Mouse (Mus musculus): ENCODE measurements at regions not wholly inside any gene's neighbourhood (a gene's known extent, or its start where the extent isn't known, plus 50 kb on each side); places are given as distances from the start of the nearest gene placed in this dataset.

DNA sequence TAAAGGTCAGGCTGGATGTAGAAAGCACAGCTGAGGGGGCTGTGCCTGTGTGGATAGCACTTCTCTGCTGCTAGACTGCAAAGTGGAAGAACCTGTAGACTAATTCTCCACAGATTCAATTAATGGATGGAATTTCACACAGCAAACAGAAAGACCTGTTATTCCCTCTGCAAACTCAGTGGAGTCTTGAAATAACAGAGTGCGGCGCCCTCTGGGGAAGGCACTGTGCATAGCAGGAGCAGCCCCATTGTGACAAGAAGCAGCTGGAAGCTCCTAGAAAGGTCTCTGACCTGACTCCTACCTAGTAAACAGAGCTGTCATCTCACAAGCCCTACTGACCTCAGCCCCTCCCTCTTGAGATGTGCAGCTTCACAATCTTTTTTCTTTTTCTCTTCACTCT, 118.9 kb upstream of the Ptprm start:
- Histone ChIP-seq H3K27ac (ENCODE audit: low read length) (peak overlapping the region; percentile 8; the same call in 1 of the 2 replicates), H3K9me3 (ENCODE audit: control insufficient read depth, low read length) (no peaks in the 10 kb centered on the region; the same call in 1 of the 2 replicates), H3K4me2 (ENCODE audit: low read depth, low read length) (no peak overlapping the region), H3K4me1 (replicated peaks; ENCODE audit: control insufficient read depth, insufficient read depth, low read length) (peaks cover 2% of the 10 kb centered on the region; the same call in 1 of the 2 replicates), H3K4me3 (ENCODE audit: low read length) (no peak overlapping the region), H3K9ac (ENCODE audit: low read length) (no peak overlapping the region), H3K27me3 (ENCODE audit: control insufficient read depth, insufficient read depth, low read depth, low read length) (no peaks in the 10 kb centered on the region), H3K36me3 (ENCODE audit: control insufficient read depth, insufficient read depth, low read length) (no peaks in the 10 kb centered on the region)
- 12% methylated on average over 2 of the region's 2 CpGs for WGBS
- ATAC-seq (ENCODE audit: low read depth), result peak; percentile 57

DNA sequence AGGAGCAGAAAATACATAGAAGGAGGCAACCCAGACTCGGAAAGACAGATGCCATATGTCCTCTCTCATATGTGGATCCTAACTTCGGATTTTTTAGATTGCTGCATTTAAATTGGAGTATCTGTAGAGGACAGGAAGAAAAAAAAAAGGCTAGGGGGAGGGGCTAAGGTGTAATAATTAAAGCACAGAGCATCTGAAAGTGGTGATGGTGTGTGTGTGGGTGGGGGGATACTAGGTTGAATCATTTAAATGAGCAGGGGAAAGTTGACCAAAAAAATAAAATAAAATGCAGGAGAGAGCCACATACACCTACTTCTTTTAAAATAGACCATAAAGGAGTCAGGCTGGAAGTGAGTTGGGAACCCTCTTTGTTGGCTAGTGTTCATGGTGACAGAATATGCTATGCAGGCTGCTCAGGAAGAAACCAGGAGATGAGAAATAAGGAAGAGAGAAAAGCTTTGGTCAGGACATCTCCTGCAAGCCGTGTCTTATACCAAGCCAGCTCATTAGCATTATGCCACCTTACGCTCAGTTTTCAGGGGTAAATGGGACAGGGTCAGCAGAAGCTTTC, 104.7 kb upstream of the Ptprm start:
- Histone ChIP-seq H3K4me3 (ENCODE audit: low read length) (no peak overlapping the region), H3K27me3 (ENCODE audit: control insufficient read depth, insufficient read depth, low read depth, low read length) (no peaks in the 10 kb centered on the region), H3K9ac (ENCODE audit: low read length) (no peak overlapping the region), H3K27ac (ENCODE audit: low read length) (no peak overlapping the region), H3K9me3 (ENCODE audit: control insufficient read depth, low read length) (no peaks in the 10 kb centered on the region), H3K4me1 (replicated peaks; ENCODE audit: control insufficient read depth, insufficient read depth, low read length) (no peaks in the 10 kb centered on the region), H3K36me3 (ENCODE audit: control insufficient read depth, insufficient read depth, low read length) (no peaks in the 10 kb centered on the region), H3K4me2 (ENCODE audit: low read depth, low read length) (no peak overlapping the region)
- no peak for ATAC-seq (ENCODE audit: low read depth)
- WGBS, result 74% methylated on average over 4 of the region's 4 CpGs

DNA sequence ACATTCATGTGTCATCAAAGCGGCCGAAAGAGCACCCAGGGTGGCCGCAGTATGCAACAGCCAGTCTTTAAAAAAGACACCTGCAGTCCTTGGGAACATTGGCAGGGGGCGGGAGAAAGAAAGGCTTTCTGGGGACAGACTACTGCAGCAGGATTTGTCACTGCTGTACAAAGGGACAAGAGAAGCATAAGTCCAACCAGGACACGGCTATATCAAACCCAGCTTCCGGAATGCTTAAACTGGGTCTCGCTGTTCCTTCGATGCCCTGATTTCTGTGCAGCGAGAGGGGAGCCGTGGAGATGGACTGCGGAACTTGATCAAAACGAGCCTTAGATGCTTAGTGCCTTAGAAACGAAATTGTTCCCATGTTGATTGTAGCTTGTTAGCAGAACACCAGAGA, 97.7 kb upstream of the Ptprm start:
- no peaks in the 10 kb centered on the region for H3K4me1 ChIP-seq (replicated peaks; ENCODE audit: control insufficient read depth, insufficient read depth, low read length)
- H3K9me3 ChIP-seq (ENCODE audit: control insufficient read depth, low read length), result no peaks in the 10 kb centered on the region
- H3K27ac ChIP-seq (ENCODE audit: low read length), result no peak overlapping the region
- no peak overlapping the region for H3K9ac ChIP-seq (ENCODE audit: low read length)
- WGBS, result 77% methylated on average over 13 of the region's 13 CpGs
- H3K36me3 ChIP-seq (ENCODE audit: control insufficient read depth, insufficient read depth, low read length), result no peaks in the 10 kb centered on the region
- no peak for ATAC-seq (ENCODE audit: low read depth)
- H3K4me3 ChIP-seq (ENCODE audit: low read length), result no peak overlapping the region
- no peaks in the 10 kb centered on the region for H3K27me3 ChIP-seq (ENCODE audit: control insufficient read depth, insufficient read depth, low read depth, low read length)
- H3K4me2 ChIP-seq (ENCODE audit: low read depth, low read length), result no peak overlapping the region

DNA sequence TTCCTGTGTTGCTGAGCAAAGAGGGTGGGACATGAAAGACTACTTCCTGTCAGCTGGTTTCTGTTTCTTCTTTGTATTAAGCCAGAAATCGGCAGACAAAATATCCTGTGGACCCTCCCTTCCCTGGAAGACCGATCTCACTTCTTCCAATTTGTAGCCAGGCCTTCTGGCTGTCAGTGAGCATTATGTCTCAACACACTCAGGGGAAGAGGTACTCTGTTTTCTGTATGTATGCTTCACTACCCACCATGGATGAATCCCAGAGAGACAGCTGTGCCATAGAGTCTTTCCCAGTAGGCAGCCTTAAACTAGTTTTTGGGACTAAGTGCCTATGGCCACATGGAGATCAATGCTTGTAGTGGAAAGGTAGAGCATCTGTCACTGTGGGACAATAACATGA, 96.8 kb upstream of the Ptprm start:
- no peak overlapping the region for H3K4me3 ChIP-seq (ENCODE audit: low read length)
- no peaks in the 10 kb centered on the region for H3K27me3 ChIP-seq (ENCODE audit: control insufficient read depth, insufficient read depth, low read depth, low read length)
- no peak overlapping the region for H3K27ac ChIP-seq (ENCODE audit: low read length)
- WGBS, result 44% methylated on average over 2 of the region's 2 CpGs
- no peaks in the 10 kb centered on the region for H3K9me3 ChIP-seq (ENCODE audit: control insufficient read depth, low read length)
- 0 out of 2 replicates have a peak overlapping the region, but pooled peaks have one; percentile 3 for H3K4me2 ChIP-seq (ENCODE audit: low read depth, low read length)
- no peaks in the 10 kb centered on the region for H3K4me1 ChIP-seq (replicated peaks; ENCODE audit: control insufficient read depth, insufficient read depth, low read length)
- no peak overlapping the region for H3K9ac ChIP-seq (ENCODE audit: low read length)
- no peaks in the 10 kb centered on the region for H3K36me3 ChIP-seq (ENCODE audit: control insufficient read depth, insufficient read depth, low read length)
- no peak for ATAC-seq (ENCODE audit: low read depth)

DNA sequence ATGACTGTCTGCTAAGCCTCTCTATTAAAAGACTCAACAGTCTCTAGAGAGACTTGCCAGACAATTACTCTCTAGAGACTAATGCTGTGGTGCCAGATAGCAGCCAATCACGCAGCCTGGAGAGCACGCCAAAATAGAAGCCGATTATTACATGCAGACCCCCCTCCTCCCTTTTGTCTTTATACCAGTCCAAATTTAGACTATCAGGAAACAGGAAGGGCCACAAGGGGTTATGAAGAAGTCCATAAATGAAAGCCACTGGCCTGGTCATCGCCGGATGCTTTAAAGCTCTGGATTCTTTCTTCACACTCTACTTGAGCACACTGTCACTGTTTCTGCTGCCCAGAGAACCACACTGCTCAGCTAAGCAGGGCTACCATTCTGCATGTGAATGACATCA, 95.8 kb upstream of the Ptprm start:
- WGBS, result 73% methylated on average over 5 of the region's 5 CpGs
- Histone ChIP-seq H3K9me3 (ENCODE audit: control insufficient read depth, low read length) (no peaks in the 10 kb centered on the region), H3K9ac (ENCODE audit: low read length) (no peak overlapping the region), H3K4me2 (ENCODE audit: low read depth, low read length) (no peak overlapping the region), H3K36me3 (ENCODE audit: control insufficient read depth, insufficient read depth, low read length) (no peaks in the 10 kb centered on the region), H3K27ac (ENCODE audit: low read length) (no peak overlapping the region), H3K4me3 (ENCODE audit: low read length) (no peak overlapping the region), H3K27me3 (ENCODE audit: control insufficient read depth, insufficient read depth, low read depth, low read length) (no peaks in the 10 kb centered on the region), H3K4me1 (replicated peaks; ENCODE audit: control insufficient read depth, insufficient read depth, low read length) (no peaks in the 10 kb centered on the region)
- ATAC-seq (ENCODE audit: low read depth), result no peak; the same call in 1 of the 2 replicates

DNA sequence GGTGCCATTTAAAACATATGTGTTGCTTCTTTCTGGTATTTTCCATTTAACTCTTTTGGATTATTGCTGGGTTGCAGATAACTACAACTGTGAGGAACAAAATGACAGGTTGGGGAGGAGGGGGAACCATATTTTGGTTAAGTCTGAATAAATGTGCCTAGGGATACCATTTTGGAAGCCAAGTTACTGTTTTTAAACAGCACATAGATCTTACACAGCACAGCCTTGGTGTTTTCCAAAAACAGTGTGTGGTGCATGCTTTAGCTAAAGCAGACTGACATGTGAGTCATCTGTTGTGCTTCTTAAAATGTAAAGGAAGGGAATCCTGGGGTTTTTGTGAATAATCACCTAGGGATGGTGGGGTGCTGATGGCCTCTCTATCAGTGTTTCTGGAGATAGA, 91.7 kb upstream of the Ptprm start:
- Histone ChIP-seq H3K4me3 (ENCODE audit: low read length) (no peak overlapping the region), H3K9ac (ENCODE audit: low read length) (no peak overlapping the region), H3K36me3 (ENCODE audit: control insufficient read depth, insufficient read depth, low read length) (no peaks in the 10 kb centered on the region), H3K9me3 (ENCODE audit: control insufficient read depth, low read length) (no peaks in the 10 kb centered on the region), H3K4me1 (replicated peaks; ENCODE audit: control insufficient read depth, insufficient read depth, low read length) (no peaks in the 10 kb centered on the region), H3K27ac (ENCODE audit: low read length) (no peak overlapping the region), H3K27me3 (ENCODE audit: control insufficient read depth, insufficient read depth, low read depth, low read length) (no peaks in the 10 kb centered on the region), H3K4me2 (ENCODE audit: low read depth, low read length) (no peak overlapping the region)
- ATAC-seq (ENCODE audit: low read depth), result no peak

DNA sequence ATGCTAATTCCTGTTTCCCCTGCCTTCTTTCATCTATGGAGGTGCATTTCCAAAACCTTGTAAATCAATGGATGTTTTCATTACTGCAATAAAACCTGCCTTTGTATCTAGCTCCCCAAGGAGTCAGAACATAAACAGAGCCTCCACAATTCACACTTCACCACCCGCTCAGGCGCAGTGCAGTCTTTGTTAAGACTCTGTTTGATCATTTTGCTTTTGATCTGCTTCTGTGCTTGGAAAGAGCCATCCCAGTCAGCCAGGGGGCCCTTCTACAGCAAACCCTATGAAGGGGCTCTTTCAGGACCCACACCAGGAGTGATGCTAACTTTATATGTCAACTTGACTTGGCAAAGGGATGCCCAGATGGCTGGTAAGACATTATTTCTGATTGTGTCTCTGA, 86.7 kb upstream of the Ptprm start:
- ATAC-seq (ENCODE audit: low read depth), result no peak
- no peak overlapping the region for H3K27ac ChIP-seq (ENCODE audit: low read length)
- H3K27me3 ChIP-seq (ENCODE audit: control insufficient read depth, insufficient read depth, low read depth, low read length), result no peaks in the 10 kb centered on the region
- H3K4me3 ChIP-seq (ENCODE audit: low read length), result no peak overlapping the region
- no peak overlapping the region for H3K9ac ChIP-seq (ENCODE audit: low read length)
- no peak overlapping the region for H3K4me2 ChIP-seq (ENCODE audit: low read depth, low read length)
- H3K36me3 ChIP-seq (ENCODE audit: control insufficient read depth, insufficient read depth, low read length), result no peaks in the 10 kb centered on the region
- WGBS, result 80% methylated on average over 2 of the region's 2 CpGs
- no peaks in the 10 kb centered on the region for H3K4me1 ChIP-seq (replicated peaks; ENCODE audit: control insufficient read depth, insufficient read depth, low read length)
- H3K9me3 ChIP-seq (ENCODE audit: control insufficient read depth, low read length), result no peaks in the 10 kb centered on the region

DNA sequence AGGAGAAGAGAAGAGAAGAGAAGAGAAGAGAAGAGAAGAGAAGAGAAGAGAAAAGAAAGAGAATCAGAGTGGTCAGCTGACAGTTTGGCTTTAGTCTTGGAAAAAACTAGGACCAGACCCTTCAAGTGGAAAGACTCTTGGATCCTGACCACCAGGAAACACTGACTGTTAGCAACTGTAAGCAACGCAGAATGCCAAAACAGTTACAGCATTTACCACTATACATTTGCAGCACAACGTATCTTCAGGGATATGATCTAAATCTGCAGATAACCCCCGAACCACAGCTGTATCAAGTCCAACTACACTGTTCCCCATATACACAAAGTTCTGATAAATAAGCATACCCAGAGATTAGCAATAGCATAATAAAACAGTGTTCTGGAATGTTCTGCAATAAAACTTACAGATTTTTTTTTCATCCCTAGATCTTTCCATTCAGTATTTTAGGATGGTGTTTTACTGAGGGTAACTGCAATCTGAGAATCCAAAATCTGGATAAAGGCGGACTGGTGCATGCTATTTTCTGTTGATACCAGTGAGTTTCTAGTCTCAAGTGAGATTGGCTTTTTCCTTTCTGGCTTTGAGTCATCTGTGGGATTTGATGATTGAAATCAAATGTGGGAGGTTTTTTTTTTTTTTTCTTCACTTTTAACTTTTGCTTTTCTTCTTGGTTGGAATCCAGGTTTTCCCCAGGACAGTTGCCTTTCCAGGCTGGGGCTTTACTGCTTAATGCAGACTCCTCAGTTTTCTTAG, 65.9 kb upstream of the Ptprm start:
- Histone ChIP-seq H3K27ac (ENCODE audit: low read length) (no peak overlapping the region), H3K27me3 (ENCODE audit: control insufficient read depth, insufficient read depth, low read depth, low read length) (no peaks in the 10 kb centered on the region), H3K4me2 (ENCODE audit: low read depth, low read length) (no peak overlapping the region), H3K4me1 (replicated peaks; ENCODE audit: control insufficient read depth, insufficient read depth, low read length) (no peaks in the 10 kb centered on the region), H3K9me3 (ENCODE audit: control insufficient read depth, low read length) (no peaks in the 10 kb centered on the region), H3K36me3 (ENCODE audit: control insufficient read depth, insufficient read depth, low read length) (no peaks in the 10 kb centered on the region), H3K9ac (ENCODE audit: low read length) (no peak overlapping the region), H3K4me3 (ENCODE audit: low read length) (no peak overlapping the region)
- WGBS, result 59% methylated on average over 4 of the region's 4 CpGs
- no peak for ATAC-seq (ENCODE audit: low read depth)

DNA sequence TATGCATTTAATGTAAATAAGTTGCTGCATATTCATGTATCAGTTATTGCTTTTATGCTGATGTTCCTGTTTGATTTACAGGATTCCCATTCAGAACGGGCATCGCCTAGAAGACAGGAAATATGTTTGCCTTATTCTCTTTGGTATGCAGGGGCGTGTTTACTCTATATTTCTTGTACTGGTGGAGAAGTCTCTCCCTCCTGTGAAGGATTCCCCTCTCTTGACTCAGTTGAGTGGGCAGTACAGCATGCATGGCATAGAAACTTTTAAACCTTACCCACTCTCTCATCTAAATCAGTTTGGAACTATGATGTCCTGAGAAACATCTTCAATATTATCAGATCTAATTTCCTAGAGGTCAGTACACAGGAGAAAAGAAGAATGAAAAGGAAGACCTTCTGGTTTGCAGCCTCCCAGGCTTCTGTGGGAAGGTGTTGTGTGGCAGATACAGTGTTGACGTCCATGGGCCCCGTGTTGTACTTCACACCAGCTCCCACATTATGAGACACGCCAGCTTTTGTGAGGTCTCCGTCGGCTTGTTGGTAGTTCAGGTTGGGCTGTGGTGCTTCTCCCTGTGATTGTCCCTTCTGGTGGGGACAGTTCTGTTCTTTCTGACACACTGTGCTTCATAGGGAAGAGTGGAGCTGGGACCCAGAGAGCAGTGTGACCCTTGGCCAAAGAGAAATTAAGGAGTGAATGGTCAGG, 58.4 kb upstream of the Ptprm start:
- H3K4me1 ChIP-seq (replicated peaks; ENCODE audit: control insufficient read depth, insufficient read depth, low read length), result no peaks in the 10 kb centered on the region
- H3K4me2 ChIP-seq (ENCODE audit: low read depth, low read length), result no peak overlapping the region
- no peak overlapping the region for H3K9ac ChIP-seq (ENCODE audit: low read length)
- no peaks in the 10 kb centered on the region for H3K27me3 ChIP-seq (ENCODE audit: control insufficient read depth, insufficient read depth, low read depth, low read length)
- no peak overlapping the region for H3K27ac ChIP-seq (ENCODE audit: low read length)
- H3K9me3 ChIP-seq (ENCODE audit: control insufficient read depth, low read length), result no peaks in the 10 kb centered on the region
- ATAC-seq (ENCODE audit: low read depth), result no peak
- no peak overlapping the region for H3K4me3 ChIP-seq (ENCODE audit: low read length)
- no peaks in the 10 kb centered on the region for H3K36me3 ChIP-seq (ENCODE audit: control insufficient read depth, insufficient read depth, low read length)
- WGBS, result 71% methylated on average over 8 of the region's 8 CpGs
